Mouse (Mus musculus) WW6 (cell line): ENCODE data around the gene Lpcat3.
"Not testable (repeated sequence)": the region's sequence is repeated elsewhere in the genome, so short reads cannot be mapped to it uniquely, and the experiment has no call there.

Source experiments
- DNase-seq: peaks from one replicate; pipeline ENCODE4 v3.0.0-alpha.2; 2013; ENCODE audit warnings: low read depth, low spot score

Lpcat3 gene

DNA sequence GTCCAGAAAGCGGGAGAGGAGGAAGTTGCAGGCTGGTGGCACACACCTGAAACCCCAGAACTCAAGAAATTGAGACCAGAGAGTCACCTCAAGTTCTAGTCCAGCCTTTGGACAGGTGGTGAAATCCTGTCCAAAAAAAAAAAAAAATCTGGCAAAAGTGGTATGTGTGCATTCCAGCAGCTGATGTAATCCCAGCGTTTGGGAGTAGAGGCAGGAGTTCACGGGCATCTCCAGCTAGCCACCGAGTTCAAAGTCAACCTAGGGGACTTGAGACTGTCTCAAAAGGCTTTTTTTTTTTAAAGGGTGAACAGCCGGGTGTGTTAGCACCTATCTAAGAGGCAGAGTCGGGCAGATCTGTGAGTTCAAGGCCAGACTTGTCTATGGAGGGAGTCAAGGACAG lies 13.3 kb downstream of the Lpcat3 start:
- no peak for DNase-seq

DNA sequence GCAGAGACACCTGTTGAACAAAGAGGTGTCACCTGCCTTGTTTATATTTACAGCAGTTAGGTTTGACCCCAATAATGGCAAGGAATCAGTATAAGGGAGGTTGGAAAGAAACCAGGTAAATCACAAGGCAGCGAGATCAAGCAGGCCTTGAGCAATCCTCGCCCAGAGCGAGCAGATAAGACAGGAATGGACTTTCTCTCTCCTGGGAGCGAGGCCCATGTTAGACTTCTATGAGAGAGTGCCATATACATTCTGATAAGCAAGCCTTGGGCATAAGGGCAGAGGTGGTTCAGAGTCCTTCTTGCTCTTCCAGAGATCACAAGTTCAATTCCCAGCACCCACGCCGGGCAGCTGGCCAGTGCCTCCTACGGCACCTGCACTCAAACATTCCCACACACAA lies 15.9 kb downstream of the Lpcat3 start:
- no peak for DNase-seq

- DNase-seq = no peak
Observed at GRCm38 (mm10) chr6:124679486-124679885, 16.7 kb downstream of the Lpcat3 start.

DNA sequence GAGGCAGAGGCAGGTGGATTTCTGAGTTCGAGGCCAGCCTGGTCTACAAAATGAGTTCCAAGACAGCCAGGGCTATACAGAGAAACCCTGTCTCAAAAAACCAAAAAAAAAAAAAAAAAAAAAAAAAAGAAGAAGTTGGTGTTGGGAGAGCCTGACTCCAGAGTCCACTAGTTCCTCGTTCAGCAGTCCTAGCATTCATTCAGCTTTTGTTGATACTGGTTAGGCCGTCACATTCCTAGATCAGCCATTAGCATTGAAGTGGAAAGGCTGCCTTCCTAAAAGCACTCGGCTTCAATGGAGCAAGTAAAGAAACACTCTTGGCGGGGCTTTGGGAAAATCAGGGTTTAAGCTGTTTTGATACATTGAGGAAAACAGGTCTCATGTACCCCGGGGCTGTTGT lies 19.5 kb downstream of the Lpcat3 start:
- DNase-seq = not testable (repeated sequence)

DNA sequence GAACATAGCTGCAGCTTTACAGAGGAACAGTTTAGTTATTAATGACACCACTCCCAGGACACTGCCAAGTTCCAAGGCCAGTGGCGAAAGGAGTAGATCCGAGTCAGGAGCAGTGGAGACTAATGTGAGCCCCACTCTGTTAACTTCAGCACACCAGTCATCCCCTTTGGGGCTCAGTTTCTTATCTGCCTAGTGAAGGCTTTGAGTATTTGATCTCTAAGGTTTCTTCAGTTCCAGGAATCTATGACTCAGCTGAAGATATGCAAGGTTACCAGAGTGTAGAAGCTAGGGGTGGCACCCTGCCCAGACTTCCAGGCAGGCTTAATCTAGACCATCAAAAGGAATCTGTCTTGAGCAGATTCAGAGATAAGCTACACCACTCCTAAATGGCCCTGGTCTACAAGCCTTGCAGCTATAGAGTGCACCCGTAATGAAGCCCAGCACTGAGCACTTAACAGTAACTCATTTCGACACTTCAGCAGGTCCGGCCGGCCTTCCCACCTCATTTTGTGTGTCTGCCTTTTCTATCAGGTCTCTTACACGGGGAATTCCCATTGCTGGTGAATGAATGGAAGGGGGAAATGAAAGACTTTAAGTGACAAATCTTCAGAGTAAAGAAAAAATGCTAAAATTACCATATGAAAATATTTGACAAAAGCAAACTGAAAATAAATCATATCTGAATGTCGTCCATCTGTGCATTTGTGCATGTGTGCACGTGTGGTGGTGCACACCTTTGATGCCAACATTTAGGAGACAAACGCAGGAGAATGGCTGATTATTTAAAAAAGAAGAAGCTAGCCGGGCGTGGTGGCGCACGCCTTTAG lies 21.0 kb downstream of the Lpcat3 start:
- DNase-seq = no peak

GRCm38 (mm10) chr6:124685606-124686386 lies 23.0 kb downstream of the Lpcat3 start:
- no peak for DNase-seq

- not testable (repeated sequence) for DNase-seq
Observed at GRCm38 (mm10) chr6:124686644-124687043, 23.8 kb downstream of the Lpcat3 start.

GRCm38 (mm10) chr6:124688151-124688758 lies 25.4 kb downstream of the Lpcat3 start:
- no peak for DNase-seq

- DNase-seq = no peak
Observed at GRCm38 (mm10) chr6:124689011-124689410, 26.2 kb downstream of the Lpcat3 start.

- DNase-seq = no peak
Observed at GRCm38 (mm10) chr6:124690517-124690916, 27.7 kb downstream of the Lpcat3 start.

DNA sequence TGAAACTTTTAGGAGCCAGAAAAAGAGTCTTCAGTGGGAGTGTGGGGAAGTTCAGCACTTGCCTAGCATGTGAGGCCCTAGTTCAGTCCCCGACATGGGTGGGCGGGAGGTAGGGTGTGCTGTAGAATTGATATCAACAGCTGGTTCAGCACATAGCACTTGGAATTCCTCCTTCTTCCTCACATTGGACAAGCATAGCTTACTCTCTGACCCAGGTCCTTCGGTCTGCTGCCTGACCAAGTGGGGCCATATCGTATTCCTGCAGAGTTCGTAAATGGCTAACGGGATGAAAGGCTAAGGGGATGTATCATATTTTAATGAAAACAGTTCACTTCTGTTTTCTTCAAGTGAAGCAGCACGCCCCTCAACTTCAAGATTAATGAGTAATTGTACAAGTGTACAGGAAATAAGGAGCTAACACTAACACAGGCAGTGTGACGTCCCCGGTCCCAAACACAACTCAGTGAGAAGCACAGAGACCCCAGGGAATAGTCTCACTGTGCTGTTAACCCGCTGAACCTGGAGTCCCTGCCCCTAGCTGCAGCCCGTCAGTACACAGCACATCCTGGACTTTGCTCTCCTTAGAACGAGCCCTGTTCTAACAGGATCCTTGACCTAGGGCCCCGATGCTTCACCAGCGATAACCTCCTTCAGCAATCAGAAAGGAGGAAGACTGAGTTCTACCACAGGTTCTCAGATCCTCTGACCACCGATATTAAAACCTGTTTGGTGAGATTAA lies 30.6 kb downstream of the Lpcat3 start:
- DNase-seq = no peak

DNA sequence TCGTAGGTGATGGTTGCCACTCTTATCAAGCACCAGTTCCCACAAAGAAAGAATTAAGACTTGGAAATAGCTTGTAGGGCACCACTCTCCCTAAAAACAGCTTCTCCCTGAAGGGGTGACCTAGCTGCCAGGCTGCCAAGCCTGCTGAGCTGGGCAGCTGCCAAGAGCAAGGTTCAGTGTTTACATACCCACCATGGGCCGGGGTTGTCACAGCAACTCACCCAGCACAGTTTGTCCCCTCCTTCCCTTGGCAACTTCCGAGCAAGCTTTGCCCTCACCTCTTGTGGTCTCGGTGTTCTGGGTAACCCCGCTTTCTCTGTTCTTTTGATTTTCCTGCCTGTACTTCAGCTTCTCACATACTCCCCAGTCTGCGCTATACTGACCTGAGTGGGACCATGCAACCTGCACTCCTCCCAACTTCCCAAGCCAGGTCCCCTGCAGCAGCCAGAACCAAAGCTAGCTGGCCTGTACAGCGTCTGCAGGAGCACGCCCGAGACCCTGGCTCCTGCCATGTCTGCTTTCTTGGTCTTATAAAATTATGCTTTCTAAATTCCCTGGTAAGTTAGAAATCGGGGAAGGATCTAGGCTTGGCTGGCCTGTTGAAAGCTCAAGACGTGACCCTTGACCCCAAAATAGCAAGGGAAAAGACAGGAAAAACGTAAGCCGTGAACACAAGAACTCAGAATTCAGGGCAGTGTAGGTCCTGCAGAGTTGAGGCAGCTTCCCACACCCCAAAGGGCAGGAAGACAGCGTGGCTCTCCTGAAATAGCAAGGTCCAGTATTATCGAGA lies 31.5 kb downstream of the Lpcat3 start:
- no peak for DNase-seq

DNA sequence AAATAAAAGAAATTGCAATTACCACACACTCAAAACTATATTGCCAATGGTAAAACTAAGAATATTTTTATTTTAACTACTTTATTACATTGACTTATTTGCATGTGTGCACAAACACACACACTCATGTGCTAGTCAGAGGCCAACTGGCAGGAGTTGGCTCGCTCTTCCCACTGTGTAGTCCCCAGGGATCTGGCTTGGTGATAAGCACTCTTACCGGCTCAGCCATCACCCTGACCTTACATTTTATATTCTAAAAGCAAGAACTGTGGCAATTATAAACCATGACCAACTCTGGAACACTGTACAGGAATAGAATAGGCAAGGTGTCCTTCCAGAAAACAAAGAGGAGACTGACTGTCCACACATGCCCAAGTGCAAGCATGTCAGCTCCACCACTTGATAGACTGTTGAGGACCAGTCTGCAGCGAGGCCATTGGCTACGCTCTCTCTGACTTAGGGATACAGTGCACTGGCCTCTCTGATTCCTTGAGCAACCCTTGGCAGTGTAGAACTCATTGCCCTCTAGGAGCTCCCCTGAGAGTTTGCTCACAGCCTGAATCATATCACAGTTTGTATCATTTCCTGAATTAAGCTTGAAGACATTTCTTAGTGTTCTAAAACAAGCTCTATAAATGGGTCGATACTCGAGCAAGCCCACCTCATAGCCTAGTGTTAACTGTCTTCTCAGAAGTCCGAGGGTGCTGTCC lies 33.8 kb downstream of the Lpcat3 start:
- DNase-seq = no peak

- DNase-seq = no peak
Observed at GRCm38 (mm10) chr6:124698751-124699150, 35.9 kb downstream of the Lpcat3 start.

DNA sequence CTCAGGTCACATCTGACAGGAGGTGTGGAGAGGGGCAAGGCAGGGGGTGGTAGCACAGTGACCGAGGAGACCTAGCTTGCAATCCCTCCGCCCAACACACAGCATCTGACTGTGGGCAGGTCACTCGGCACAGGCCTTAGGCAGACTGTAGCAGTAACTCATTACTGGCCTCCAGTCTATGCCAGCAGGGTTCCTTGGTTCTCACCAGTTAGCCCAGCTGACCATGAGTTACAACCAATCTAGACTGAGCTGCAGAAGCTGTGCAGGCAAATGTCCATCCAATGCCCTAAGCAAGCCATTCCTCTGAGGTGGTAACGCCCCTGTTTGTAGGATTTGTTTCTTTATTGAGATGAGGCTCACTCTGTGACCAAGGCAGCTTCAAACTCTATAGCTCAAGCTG lies 36.5 kb downstream of the Lpcat3 start:
- no peak for DNase-seq

GRCm38 (mm10) chr6:124699962-124700610 lies 37.3 kb downstream of the Lpcat3 start:
- no peak for DNase-seq

- no peak for DNase-seq
Observed at GRCm38 (mm10) chr6:124701338-124701737, 38.5 kb downstream of the Lpcat3 start.

- DNase-seq = no peak
Observed at GRCm38 (mm10) chr6:124702102-124702783, 39.4 kb downstream of the Lpcat3 start.

- DNase-seq = peak; percentile 88
Observed at GRCm38 (mm10) chr6:124702784-124703103, 39.9 kb downstream of the Lpcat3 start.
